Mouse (Mus musculus) lung, postnatal 36 days (tissue): ENCODE measurements around the gene Prss27.
"Not testable (repeated sequence)": the region's sequence is repeated elsewhere in the genome, so short reads cannot be mapped to it uniquely, and the experiment has no call there.

Experiments
- DNase-seq: peaks from one replicate; pipeline ENCODE4 v3.0.0; 2022; ENCODE audit warnings: mixed read lengths

Gene Prss27

GRCm38 (mm10) chr17:24035087-24035486 is 2.9 kb upstream of the Prss27 start:
- no peak for DNase-seq

GRCm38 (mm10) chr17:24036954-24037353 is 990 bp upstream of the Prss27 start:
- no peak for DNase-seq

- peak; percentile 26 for DNase-seq
Observed at GRCm38 (mm10) chr17:24037360-24037759, 584 bp upstream of the Prss27 start.

DNA sequence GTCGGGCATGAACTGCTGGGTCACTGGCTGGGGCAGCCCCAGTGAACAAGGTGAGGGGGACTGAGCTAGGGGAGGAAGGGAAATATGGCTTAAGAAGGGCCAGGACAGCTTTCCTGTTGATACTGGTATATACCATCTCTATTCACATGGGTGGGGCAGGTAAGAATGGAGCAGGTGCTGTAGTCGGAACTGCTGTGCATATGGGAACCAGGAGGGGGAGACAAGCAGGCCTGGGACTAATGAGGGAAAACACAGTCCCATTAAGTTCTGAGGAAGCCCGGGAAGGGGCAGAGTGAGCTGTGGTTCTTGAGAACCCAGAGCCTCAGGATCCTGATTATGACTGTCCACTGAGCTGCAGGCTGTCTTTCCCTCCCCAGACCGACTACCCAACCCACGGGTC is 6.5 kb downstream of the Prss27 start:
- DNase-seq = no peak

- no peak for DNase-seq
Observed at GRCm38 (mm10) chr17:24045608-24046007, 7.7 kb downstream of the Prss27 start.

- DNase-seq = no peak
Observed at GRCm38 (mm10) chr17:24046026-24046425, 8.1 kb downstream of the Prss27 start.

- DNase-seq = no peak
Observed at GRCm38 (mm10) chr17:24048053-24048452, 10.1 kb downstream of the Prss27 start.

DNA sequence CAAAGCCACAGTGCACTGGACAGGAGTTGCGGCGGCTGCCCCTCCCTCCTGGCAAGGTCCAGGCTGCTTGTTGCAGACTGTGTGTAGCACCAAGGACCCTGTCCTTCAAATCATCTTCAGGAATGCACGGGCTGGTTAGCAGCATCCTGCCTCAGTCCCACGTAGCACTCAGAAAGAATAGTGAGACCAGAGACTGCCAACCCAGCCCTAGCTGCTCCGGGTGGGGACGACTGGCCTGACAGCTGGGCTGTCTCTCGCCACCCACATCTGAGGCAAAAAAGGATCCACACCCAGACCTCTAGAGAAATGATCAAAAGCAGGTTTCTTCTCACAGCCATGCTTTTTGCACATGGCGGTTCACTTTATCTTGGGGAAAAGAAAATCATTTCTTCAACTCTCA is 11.1 kb downstream of the Prss27 start:
- DNase-seq = no peak

DNA sequence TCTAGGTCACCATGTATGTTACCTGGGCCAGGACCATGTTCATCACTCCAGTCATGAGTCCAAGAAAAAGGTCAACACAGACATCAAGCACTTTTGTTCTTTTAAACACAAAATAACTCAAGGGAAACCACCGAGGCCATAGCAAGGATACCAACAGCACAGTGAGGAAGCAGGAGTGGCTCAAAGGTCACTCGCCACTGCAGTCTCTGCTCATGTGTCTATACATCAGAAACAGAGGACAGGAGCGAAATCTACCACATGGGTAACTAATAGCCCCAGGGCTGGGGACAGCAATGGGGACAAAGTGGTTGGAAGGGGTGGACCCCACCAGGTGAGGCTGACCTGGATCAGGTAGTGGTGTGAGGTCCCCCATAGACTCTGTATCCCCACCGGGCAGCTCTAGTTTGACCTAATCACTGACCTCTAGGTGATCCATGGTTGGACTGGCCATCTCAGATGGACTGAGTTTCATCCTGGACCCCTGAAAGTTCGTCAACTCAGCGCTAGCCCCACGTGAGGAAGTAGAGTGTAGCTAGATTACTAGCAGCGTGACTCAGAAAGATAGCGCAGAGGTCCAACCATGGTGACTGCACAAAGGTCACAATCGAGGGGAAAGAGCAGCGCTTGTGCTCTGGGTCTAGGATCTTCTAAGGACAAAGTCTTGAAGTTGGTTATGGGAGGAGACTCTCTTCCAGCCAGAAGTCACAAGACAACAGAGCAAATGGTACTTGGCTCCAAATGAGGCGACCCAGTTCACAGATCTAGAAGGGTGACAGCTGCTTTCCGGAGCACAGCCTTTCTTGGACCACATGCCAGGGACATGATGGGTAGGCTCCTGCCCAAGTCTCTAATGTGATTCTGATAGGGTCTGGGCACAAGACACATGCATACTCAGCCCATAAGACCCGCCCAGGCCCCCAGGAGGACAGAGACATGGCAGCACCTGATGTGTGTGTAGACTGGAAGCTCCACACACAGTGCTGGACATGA is 19.0 kb downstream of the Prss27 start:
- DNase-seq = peak; percentile 33

- no peak for DNase-seq
Observed at GRCm38 (mm10) chr17:24057730-24058245, 19.8 kb downstream of the Prss27 start.

- no peak for DNase-seq
Observed at GRCm38 (mm10) chr17:24062459-24063155, 24.7 kb downstream of the Prss27 start.

- peak; percentile 28 for DNase-seq
Observed at GRCm38 (mm10) chr17:24068271-24068670, 30.3 kb downstream of the Prss27 start.

- no peak for DNase-seq
Observed at GRCm38 (mm10) chr17:24069531-24069930, 31.6 kb downstream of the Prss27 start.

DNA sequence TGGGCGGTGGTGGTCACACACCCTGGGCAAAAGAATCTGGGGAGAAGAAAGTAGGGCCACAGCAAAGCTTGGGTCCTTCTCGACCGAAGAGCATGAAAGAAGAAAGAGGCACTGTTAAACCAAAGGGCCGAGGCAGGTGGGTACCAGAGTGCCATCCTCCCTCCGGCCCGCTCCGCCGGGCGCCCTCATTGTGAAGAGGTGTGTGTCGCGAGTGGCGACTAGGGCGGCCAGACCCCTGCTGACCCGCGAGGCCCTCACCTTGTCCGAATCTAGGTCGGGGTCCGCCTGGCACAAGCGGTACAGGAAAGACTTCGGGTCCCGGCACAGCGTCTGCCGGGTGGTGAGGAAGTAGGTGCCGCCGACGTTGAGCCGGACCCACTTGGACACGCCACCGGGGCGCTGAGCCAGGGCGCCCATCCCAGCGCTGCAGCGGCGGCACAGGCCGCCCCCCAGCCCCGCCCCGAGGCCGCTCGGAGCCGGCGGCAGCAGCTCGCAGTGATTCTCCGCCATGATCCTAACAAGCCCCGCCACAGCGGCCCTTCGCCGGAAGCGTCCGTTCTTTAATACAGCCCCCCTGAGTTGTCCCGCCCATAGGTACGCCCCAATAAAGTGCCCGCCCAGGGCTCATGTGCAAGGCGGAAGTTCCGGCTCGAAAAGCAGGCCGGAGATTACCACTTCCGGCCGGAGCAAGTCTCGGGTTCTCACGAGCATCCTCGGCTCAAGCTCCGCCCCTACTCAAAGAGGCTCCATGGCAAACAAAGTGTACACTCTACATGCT is 35.2 kb downstream of the Prss27 start, which contains the start of gene Kctd5:
Gene Kctd5, minus strand, starts transcription at position 567 of the 778 bp plus-strand sequence.
- DNase-seq = peak; percentile 96

- peak; percentile 77 for DNase-seq
Observed at GRCm38 (mm10) chr17:24077101-24077500, 39.2 kb downstream of the Prss27 start.

DNA sequence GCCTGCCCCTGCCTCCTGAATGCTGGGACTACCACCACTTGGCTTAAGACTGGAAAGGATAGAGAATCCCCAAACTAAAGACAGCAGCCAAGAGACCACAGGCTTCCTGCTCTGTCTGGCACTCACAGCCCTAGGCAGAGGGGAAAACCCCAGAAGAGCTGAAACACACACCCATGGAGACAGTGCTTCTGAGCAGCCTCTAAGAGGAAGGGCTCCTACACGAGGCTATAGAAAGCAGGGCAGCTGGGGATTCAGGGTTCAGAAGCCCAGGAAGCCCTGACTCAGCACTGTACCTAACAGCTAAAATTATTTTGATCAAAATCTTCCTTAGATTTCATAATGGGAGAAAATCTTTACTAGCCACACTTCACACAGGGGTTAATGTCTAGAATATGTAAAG is 46.6 kb downstream of the Prss27 start:
- DNase-seq = no peak

GRCm38 (mm10) chr17:24086399-24086798 is 48.5 kb downstream of the Prss27 start:
- not testable (repeated sequence) for DNase-seq

DNA sequence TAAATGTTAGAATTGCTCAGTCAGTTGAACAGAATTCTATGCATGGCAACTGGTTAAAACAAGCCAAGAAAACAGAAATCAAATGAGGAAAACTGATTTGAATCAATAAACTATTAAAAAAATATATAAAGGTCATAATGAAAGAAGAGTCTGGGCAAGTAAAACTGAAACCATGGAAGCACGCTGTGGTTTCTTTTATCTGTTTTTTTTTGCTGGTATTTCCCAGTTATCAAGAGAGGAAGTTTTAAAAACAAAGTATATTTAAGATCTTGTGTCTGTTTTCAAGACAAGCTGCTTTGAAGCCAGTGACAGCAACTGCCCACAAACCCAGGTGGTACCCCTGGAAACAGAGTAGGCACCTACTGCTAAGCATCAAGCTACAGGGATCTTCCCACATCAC is 52.6 kb downstream of the Prss27 start:
- no peak for DNase-seq
